Mouse (Mus musculus) MEL (cell line): ENCODE results near the gene Gm10961. TPM values are rescaled to one million over a fixed set of nuclear protein-coding genes. Genes with fewer than 3 reads are reported as not detected.

Source experiments
- DNase-seq: peaks from one replicate; pipeline ENCODE4 v3.0.0; 2011; ENCODE audit warnings: low read depth, low spot score
- H3K27ac ChIP-seq: 2 replicates; pipeline ENCODE4 v1.5.1; 2012; ENCODE audit warnings: low read depth, mild to moderate bottlenecking, control low read depth, low read length, moderate library complexity; ENCODE audit not compliant: control insufficient read depth
- H3K27me3 ChIP-seq, 2 experiments: fragments of 150-350 bp in 1 of 2; sonication (generic) in 1 of 2; 2 replicates each; pipeline ENCODE4 v1.6.1; 2012; ENCODE audit warnings: low read length in 2 of 2, mild to moderate bottlenecking in 2 of 2, improper control_type of control experiment in 1 of 2, moderate library complexity in 1 of 2; ENCODE audit not compliant: insufficient read depth in 2 of 2, control insufficient read depth in 1 of 2
- H3K36me3 ChIP-seq, 2 experiments: 2 replicates each; pipeline ENCODE4 v1.6.1; 2012 to 2014; ENCODE audit warnings: low read length in 2 of 2, improper control_type of control experiment in 1 of 2, inconsistent platforms in 1 of 2, mild to moderate bottlenecking in 1 of 2; ENCODE audit not compliant: insufficient read depth in 2 of 2, control insufficient read depth in 1 of 2
- H3K4me1 ChIP-seq, 2 experiments: fragments of 150-350 bp in 1 of 2; sonication (generic) in 1 of 2; 2 replicates each; pipeline ENCODE4 v1.6.1; 2012; ENCODE audit warnings: low read length in 2 of 2, improper control_type of control experiment in 1 of 2, mild to moderate bottlenecking in 1 of 2; ENCODE audit not compliant: insufficient read depth in 2 of 2, control insufficient read depth in 1 of 2
- H3K4me3 ChIP-seq, 2 experiments: fragments of 150-350 bp in 1 of 2; sonication (generic) in 1 of 2; 2 replicates each; pipeline ENCODE4 v1.5.1; 2012; ENCODE audit warnings: low read depth in 2 of 2, low read length in 2 of 2, mild to moderate bottlenecking in 2 of 2, moderate library complexity in 2 of 2, control low read depth in 1 of 2, improper control_type of control experiment in 1 of 2; ENCODE audit not compliant: control insufficient read depth in 1 of 2, insufficient read depth in 1 of 2
- H3K79me2 ChIP-seq: 2 replicates; pipeline ENCODE4 v1.6.1; 2012; ENCODE audit warnings: mild to moderate bottlenecking, low read length, moderate library complexity; ENCODE audit not compliant: control insufficient read depth, poor library complexity, insufficient read depth
- H3K9ac ChIP-seq: 2 replicates; pipeline ENCODE4 v1.6.1; 2012; ENCODE audit warnings: low read depth, mild to moderate bottlenecking, control low read depth, low read length, moderate library complexity; ENCODE audit not compliant: control insufficient read depth, poor library complexity, severe bottlenecking
- H3K9me3 ChIP-seq: fragments of 150-350 bp; sonication (generic); replicated peaks from 2 replicates; pipeline ENCODE4 v1.6.1; 2012; ENCODE audit warnings: mild to moderate bottlenecking, low read length, improper control_type of control experiment, moderate library complexity; ENCODE audit not compliant: insufficient read depth
- BHLHE40 ChIP-seq: IDR thresholded peaks from 2 replicates; pipeline ENCODE4 v1.6.1; 2012; ENCODE audit warnings: low read depth, mild to moderate bottlenecking, inconsistent platforms, low read length, improper control_type of control experiment, borderline replicate concordance
- CHD1 ChIP-seq: IDR thresholded peaks from 2 replicates; pipeline ENCODE4 v1.6.1; 2012; ENCODE audit warnings: low read depth, mild to moderate bottlenecking, inconsistent platforms, low read length, improper control_type of control experiment
- CTCF ChIP-seq, 3 experiments: IDR thresholded peaks in 2 of 3; conservative IDR thresholded peaks in 1 of 3; 2 replicates each; pipeline ENCODE4 v1.5.1; 2011 to 2012; ENCODE audit warnings: low read length in 3 of 3, low read depth in 2 of 3, mild to moderate bottlenecking in 2 of 3, improper control_type of control experiment in 1 of 3, inconsistent platforms in 1 of 3, mixed read lengths in 1 of 3, moderate library complexity in 1 of 3; ENCODE audit not compliant: control insufficient read depth in 1 of 3, insufficient read depth in 1 of 3, poor library complexity in 1 of 3, severe bottlenecking in 1 of 3
- ELF1 ChIP-seq: IDR thresholded peaks from 2 replicates; pipeline ENCODE4 v1.6.1; 2014; ENCODE audit warnings: low read depth, mild to moderate bottlenecking, inconsistent platforms, low read length, improper control_type of control experiment, moderate library complexity
- GABPA ChIP-seq: IDR thresholded peaks from 2 replicates; pipeline ENCODE4 v1.6.1; 2012; ENCODE audit warnings: low read depth, mild to moderate bottlenecking, inconsistent platforms, low read length, improper control_type of control experiment, moderate library complexity
- GATA1 ChIP-seq: IDR thresholded peaks from 2 replicates; pipeline ENCODE4 v1.6.1; 2011; ENCODE audit warnings: low read depth, low read length, improper control_type of control experiment
- HCFC1 ChIP-seq: IDR thresholded peaks from 2 replicates; pipeline ENCODE4 v1.6.1; 2012; ENCODE audit warnings: low read depth, mild to moderate bottlenecking, inconsistent platforms, low read length, improper control_type of control experiment, moderate library complexity
- JUND ChIP-seq: IDR thresholded peaks from 2 replicates; pipeline ENCODE4 v1.6.1; 2011; ENCODE audit warnings: low read depth, mild to moderate bottlenecking, improper control_type of control experiment, low read length
- KAT2A ChIP-seq: conservative IDR thresholded peaks from 2 replicates; pipeline ENCODE4 v1.6.1; 2012; ENCODE audit warnings: low read depth, low read length, improper control_type of control experiment, inconsistent platforms
- MAFK ChIP-seq: IDR thresholded peaks from 2 replicates; pipeline ENCODE4 v1.6.1; 2011; ENCODE audit warnings: low read depth, mild to moderate bottlenecking, low read length, improper control_type of control experiment, borderline replicate concordance
- MAZ ChIP-seq: IDR thresholded peaks from 2 replicates; pipeline ENCODE4 v1.6.1; 2012; ENCODE audit warnings: low read depth, mild to moderate bottlenecking, inconsistent platforms, low read length, improper control_type of control experiment
- MXI1 ChIP-seq: IDR thresholded peaks from 2 replicates; pipeline ENCODE4 v1.6.1; 2011; ENCODE audit warnings: mild to moderate bottlenecking, low read depth, low read length, improper control_type of control experiment
- MYB ChIP-seq: IDR thresholded peaks from 2 replicates; pipeline ENCODE4 v1.6.1; 2011; ENCODE audit warnings: mild to moderate bottlenecking, low read depth, low read length, improper control_type of control experiment
- RCOR1 ChIP-seq: IDR thresholded peaks from 2 replicates; pipeline ENCODE4 v1.6.1; 2012; ENCODE audit warnings: low read depth, mild to moderate bottlenecking, inconsistent platforms, low read length, improper control_type of control experiment
- SIN3A ChIP-seq: IDR thresholded peaks from 2 replicates; pipeline ENCODE4 v1.6.1; 2012; ENCODE audit warnings: low read length, improper control_type of control experiment, inconsistent platforms
- SMC3 ChIP-seq: IDR thresholded peaks from 2 replicates; pipeline ENCODE4 v1.6.1; 2011; ENCODE audit warnings: low read depth, low read length, improper control_type of control experiment
- TAL1 ChIP-seq: IDR thresholded peaks from 2 replicates; pipeline ENCODE4 v1.6.1; 2012; ENCODE audit warnings: mild to moderate bottlenecking, inconsistent platforms, low read length, moderate library complexity, mixed read lengths
- UBTF ChIP-seq: IDR thresholded peaks from 2 replicates; pipeline ENCODE4 v1.6.1; 2012; ENCODE audit warnings: low read depth, mild to moderate bottlenecking, inconsistent platforms, low read length, improper control_type of control experiment, moderate library complexity, borderline replicate concordance; ENCODE audit not compliant: insufficient read depth
- USF1 ChIP-seq: IDR thresholded peaks from 2 replicates; pipeline ENCODE4 v1.6.1; 2014; ENCODE audit warnings: low read depth, mild to moderate bottlenecking, inconsistent platforms, low read length, improper control_type of control experiment, moderate library complexity
- USF2 ChIP-seq, 2 experiments: IDR thresholded peaks; 2 replicates each; pipeline ENCODE4 v1.6.1; 2011 to 2012; ENCODE audit warnings: improper control_type of control experiment in 2 of 2, low read length in 2 of 2, borderline replicate concordance in 1 of 2, inconsistent platforms in 1 of 2, low read depth in 1 of 2, mild to moderate bottlenecking in 1 of 2; ENCODE audit not compliant: insufficient read depth in 1 of 2
- ZKSCAN1 ChIP-seq: IDR thresholded peaks from 2 replicates; pipeline ENCODE4 v1.6.1; 2012; ENCODE audit warnings: low read depth, mild to moderate bottlenecking, inconsistent platforms, low read length, improper control_type of control experiment, moderate library complexity
- ZMIZ1 ChIP-seq: IDR thresholded peaks from 2 replicates; pipeline ENCODE4 v1.6.1; 2012; ENCODE audit warnings: low read depth, mild to moderate bottlenecking, inconsistent platforms, low read length, improper control_type of control experiment, moderate library complexity
- polyA plus RNA-seq, 2 experiments: library from polyadenylated mRNA; stranded (reverse) in 1 of 2; unstranded in 1 of 2; fragments of >175 nt in 1 of 2; fragments of >200 nt in 1 of 2; gene quantifications; 2 replicates each; pipeline versions ENCODE4 v1.2.1 to v1.2.4; 2012; ENCODE audit warnings: low replicate concordance in 2 of 2, low read depth in 1 of 2; ENCODE audit not compliant: insufficient read length in 2 of 2, insufficient read depth in 1 of 2, missing spikeins in 1 of 2
- total RNA-seq: library from RNA; depleted of rRNA; stranded (reverse); fragments of 300-350 nt; gene quantifications from 2 replicates; pipeline ENCODE4 v1.2.3, GENCODE M21; 2012

Gm10961 gene
- total and polyA plus RNA-seq, 3 experiments: not detected

DNA sequence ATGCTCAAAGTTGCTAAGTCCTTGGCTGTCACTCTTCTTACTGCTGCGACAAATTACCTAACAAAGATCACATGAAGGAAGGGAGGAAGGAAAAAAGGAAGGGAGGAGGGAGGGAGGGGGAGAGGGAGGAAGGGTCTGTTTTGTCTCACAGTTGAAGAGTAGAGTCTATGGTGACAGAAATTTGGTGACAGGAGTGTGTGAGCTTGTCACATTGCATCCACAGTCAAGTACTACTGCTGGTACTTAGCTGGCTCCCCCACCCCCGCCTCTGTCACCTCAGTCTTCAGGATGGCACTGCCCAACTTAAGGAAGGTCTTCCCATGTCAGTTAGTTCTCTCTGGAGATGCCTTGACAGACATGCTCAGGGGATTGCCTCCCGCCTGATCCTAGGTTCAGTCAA, 5.1 kb downstream of the Gm10961 start:
- TF ChIP-seq USF2 (IDR thresholded peaks at IDR 0.05; ENCODE audit: borderline replicate concordance in 1 of 2, insufficient read depth in 1 of 2, low read depth in 1 of 2, low read length in 2 of 2) (no peak), MXI1 (no peak), ZMIZ1 (no peak), GATA1 (no peak), HCFC1 (no peak), MYB (no peak), UBTF (no peak), CHD1 (no peak), KAT2A (no peak), RCOR1 (no peak), SIN3A (no peak), SMC3 (no peak), GABPA (no peak), MAZ (no peak), ELF1 (no peak), TAL1 (no peak), CTCF (IDR thresholded peaks at IDR 0.05 in 2 of 3, conservative IDR thresholded peaks at IDR 0.05 in 1 of 3; ENCODE audit: control insufficient read depth in 1 of 3, insufficient read depth in 1 of 3, low read depth in 2 of 3, low read length in 3 of 3, poor library complexity in 1 of 3, severe bottlenecking in 1 of 3) (no peak)
- no peak for DNase-seq
- Histone ChIP-seq H3K9ac (no peak overlapping the region), H3K4me3 (no peak overlapping the region), H3K36me3 (no peaks in the 10 kb centered on the region; a peak in 1 of 4 replicates), H3K79me2 (peaks cover 2% of the 10 kb centered on the region; the same call in 1 of the 2 replicates), H3K9me3 (no peaks in the 10 kb centered on the region), H3K27me3 (peaks cover 0 to 8% of the 10 kb centered on the region in 2 experiments; a peak in 3 of 4 replicates), H3K4me1 (peaks cover 0 to 9% of the 10 kb centered on the region in 2 experiments; a peak in 1 of 4 replicates), H3K27ac (no peak overlapping the region)

DNA sequence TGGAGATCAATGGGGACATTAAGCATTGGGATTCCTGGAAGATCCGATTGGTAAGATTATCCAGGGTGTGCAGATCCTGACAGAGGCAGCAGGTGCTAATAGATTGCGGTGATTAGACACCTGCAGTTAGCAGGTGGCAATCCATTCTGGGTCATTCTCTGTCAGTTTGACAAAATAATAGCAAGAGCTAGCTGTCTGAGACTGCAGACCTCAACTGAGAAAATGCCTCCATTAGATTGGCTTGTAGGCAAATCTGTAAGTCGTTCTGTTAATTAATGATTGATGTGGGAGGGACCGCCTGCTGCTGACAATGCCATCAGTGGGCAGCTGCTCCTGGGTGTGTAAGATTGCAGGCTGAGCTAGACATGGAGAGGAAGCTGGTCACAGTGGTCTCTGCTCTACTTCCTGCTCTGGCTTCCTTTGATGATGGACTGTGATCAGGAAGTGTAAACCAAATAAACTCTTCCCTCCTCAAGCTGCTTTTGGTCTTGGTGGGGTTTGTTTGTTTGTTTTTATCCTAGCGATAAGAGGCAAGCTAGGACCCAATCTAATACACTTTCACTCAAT, 6.6 kb downstream of the Gm10961 start:
- Histone ChIP-seq H3K4me1 (peaks cover 0 to 3% of the 10 kb centered on the region in 2 experiments; a peak in 1 of 4 replicates), H3K4me3 (no peak overlapping the region), H3K27me3 (peaks cover 0 to 8% of the 10 kb centered on the region in 2 experiments; a peak in 3 of 4 replicates), H3K9me3 (no peaks in the 10 kb centered on the region), H3K36me3 (no peaks in the 10 kb centered on the region; a peak in 1 of 4 replicates), H3K9ac (no peak overlapping the region), H3K79me2 (no peaks in the 10 kb centered on the region), H3K27ac (no peak overlapping the region)
- no peak for DNase-seq
- no peak for TF ChIP-seq MAFK
- TF ChIP-seq USF1: no peak
- no peak for TF ChIP-seq MYB
- TF ChIP-seq HCFC1: no peak
- no peak for TF ChIP-seq JUND
- no peak for TF ChIP-seq BHLHE40
- TF ChIP-seq ZKSCAN1: no peak
- TF ChIP-seq ZMIZ1: no peak
- TF ChIP-seq USF2 (IDR thresholded peaks at IDR 0.05; ENCODE audit: borderline replicate concordance in 1 of 2, insufficient read depth in 1 of 2, low read depth in 1 of 2, low read length in 2 of 2): no peak
- TF ChIP-seq KAT2A: no peak
- no peak for TF ChIP-seq MXI1
